Mouse (Mus musculus): ENCODE results near the gene Actn2. TPM values are rescaled to one million over a fixed set of nuclear protein-coding genes. Genes with fewer than 3 reads are reported as not detected.

Gene Actn2
- polyA plus RNA-seq, 1 experiment = not detected

DNA sequence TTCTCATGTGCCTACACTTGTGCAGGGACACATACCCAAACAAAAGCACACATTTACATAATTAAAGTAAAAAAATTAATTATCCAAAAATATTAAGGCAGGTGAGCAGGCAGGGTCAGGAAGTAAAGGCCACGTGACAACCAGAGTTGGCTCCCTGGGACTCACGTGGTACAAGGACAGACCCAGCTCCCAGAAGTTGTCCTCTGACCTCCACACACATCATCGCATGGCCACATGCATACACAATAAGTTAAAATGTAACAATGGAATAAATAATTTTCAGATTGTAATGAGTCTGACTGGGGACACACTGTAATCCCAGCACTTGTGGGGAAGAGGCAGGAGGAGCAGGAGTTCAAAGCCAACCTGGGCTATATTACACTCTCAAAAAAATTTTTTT, 72.6 kb downstream of the Actn2 start:
- Histone ChIP-seq H3K4me1 (ENCODE audit: control insufficient read depth, insufficient read depth, low read length) (peaks cover 18% of the 10 kb centered on the region), H3K4me3 (ENCODE audit: insufficient read depth, low read length) (no peak overlapping the region), H3K27ac (ENCODE audit: insufficient read depth, low read depth, low read length) (no peak overlapping the region)
- no peak for TF ChIP-seq CTCF (IDR thresholded peaks at IDR 0.05; ENCODE audit: low read depth, low read length)
- TF ChIP-seq POLR2A (IDR thresholded peaks at IDR 0.05; ENCODE audit: borderline replicate concordance, low read depth, low read length) = no peak

GRCm38 (mm10) chr13:12267097-12267496, 73.5 kb downstream of the Actn2 start:
- Histone ChIP-seq H3K27ac (ENCODE audit: insufficient read depth, low read depth, low read length) (no peak overlapping the region), H3K4me1 (ENCODE audit: control insufficient read depth, insufficient read depth, low read length) (peaks cover 19% of the 10 kb centered on the region), H3K4me3 (ENCODE audit: insufficient read depth, low read length) (no peak overlapping the region)
- TF ChIP-seq POLR2A (IDR thresholded peaks at IDR 0.05; ENCODE audit: borderline replicate concordance, low read depth, low read length) (no peak), CTCF (IDR thresholded peaks at IDR 0.05; ENCODE audit: low read depth, low read length) (no peak)

DNA sequence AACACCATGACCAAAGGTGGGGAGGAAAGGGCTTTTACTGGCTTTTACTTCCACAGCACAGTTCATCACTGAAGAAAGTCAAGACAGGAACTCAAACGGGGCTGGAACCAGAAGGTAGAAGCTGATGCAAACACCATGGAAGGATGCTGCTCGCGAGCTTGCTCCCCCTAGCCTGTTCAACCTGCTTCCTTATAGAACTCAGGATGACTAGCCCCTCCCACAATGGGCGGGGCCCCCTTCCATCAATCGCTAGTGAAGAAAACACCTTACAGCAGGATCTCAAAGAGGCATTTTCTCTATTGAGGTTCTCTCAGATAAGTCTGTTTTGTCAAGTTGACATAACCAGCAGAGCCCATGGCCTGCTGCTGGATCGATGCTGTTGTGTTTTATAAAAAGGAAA, 76.6 kb downstream of the Actn2 start:
- Histone ChIP-seq H3K4me3 (ENCODE audit: insufficient read depth, low read length) (no peak overlapping the region), H3K27ac (ENCODE audit: insufficient read depth, low read depth, low read length) (no peak overlapping the region), H3K4me1 (ENCODE audit: control insufficient read depth, insufficient read depth, low read length) (peaks cover 19% of the 10 kb centered on the region)
- TF ChIP-seq CTCF (IDR thresholded peaks at IDR 0.05; ENCODE audit: low read depth, low read length) = no peak
- no peak for TF ChIP-seq POLR2A (IDR thresholded peaks at IDR 0.05; ENCODE audit: borderline replicate concordance, low read depth, low read length)

- Histone ChIP-seq H3K27ac (ENCODE audit: insufficient read depth, low read depth, low read length) (no peak overlapping the region), H3K4me1 (ENCODE audit: control insufficient read depth, insufficient read depth, low read length) (peaks cover 19% of the 10 kb centered on the region), H3K4me3 (ENCODE audit: insufficient read depth, low read length) (no peak overlapping the region)
- TF ChIP-seq POLR2A (IDR thresholded peaks at IDR 0.05; ENCODE audit: borderline replicate concordance, low read depth, low read length) = no peak
- no peak for TF ChIP-seq CTCF (IDR thresholded peaks at IDR 0.05; ENCODE audit: low read depth, low read length)
Observed at GRCm38 (mm10) chr13:12261505-12261904, 79.1 kb downstream of the Actn2 start.

- peak within 1 kb of the TSS; percentile 77 for H3K27ac ChIP-seq (ENCODE audit: insufficient read depth, low read depth, low read length)
- TF ChIP-seq CTCF (IDR thresholded peaks at IDR 0.05; ENCODE audit: low read depth, low read length) (no peak), POLR2A (IDR thresholded peaks at IDR 0.05; ENCODE audit: borderline replicate concordance, low read depth, low read length) (peak; percentile 96)
- H3K4me3 ChIP-seq (ENCODE audit: insufficient read depth, low read length) = peak within 1 kb of the TSS; percentile 82
- H3K4me1 ChIP-seq (ENCODE audit: control insufficient read depth, insufficient read depth, low read length) = peaks cover 17% of the 10 kb centered on the region
Observed at GRCm38 (mm10) chr13:12257391-12258380, 82.9 kb downstream of the Actn2 start, which contains the start of gene Mtr. Gene Mtr, minus strand, starts transcription at chr13:12258113.

- peak overlapping the region; percentile 77 for H3K27ac ChIP-seq (ENCODE audit: insufficient read depth, low read depth, low read length)
Observed at GRCm38 (mm10) chr13:12256871-12257390, 83.6 kb downstream of the Actn2 start.

GRCm38 (mm10) chr13:12255911-12256705, 84.5 kb downstream of the Actn2 start:
- H3K27ac ChIP-seq (ENCODE audit: insufficient read depth, low read depth, low read length) = peak overlapping the region; percentile 90
- H3K4me1 ChIP-seq (ENCODE audit: control insufficient read depth, insufficient read depth, low read length) = peaks cover 25% of the 10 kb centered on the region
- TF ChIP-seq POLR2A (IDR thresholded peaks at IDR 0.05; ENCODE audit: borderline replicate concordance, low read depth, low read length) (no peak), CTCF (IDR thresholded peaks at IDR 0.05; ENCODE audit: low read depth, low read length) (no peak)
- H3K4me3 ChIP-seq (ENCODE audit: insufficient read depth, low read length) = peak overlapping the region; percentile 82

More at GRCm38 (mm10) chr13:12256871-12257390, 83.6 kb downstream of the Actn2 start:
- H3K4me1 ChIP-seq (ENCODE audit: control insufficient read depth, insufficient read depth, low read length) = peaks cover 21% of the 10 kb centered on the region
- TF ChIP-seq POLR2A (IDR thresholded peaks at IDR 0.05; ENCODE audit: borderline replicate concordance, low read depth, low read length) (no peak), CTCF (IDR thresholded peaks at IDR 0.05; ENCODE audit: low read depth, low read length) (no peak)
- H3K4me3 ChIP-seq (ENCODE audit: insufficient read depth, low read length) = peak overlapping the region; percentile 82

GRCm38 (mm10) chr13:12250496-12250895, 90.1 kb downstream of the Actn2 start:
- H3K27ac ChIP-seq (ENCODE audit: insufficient read depth, low read depth, low read length) = no peak overlapping the region
- TF ChIP-seq POLR2A (IDR thresholded peaks at IDR 0.05; ENCODE audit: borderline replicate concordance, low read depth, low read length) (no peak), CTCF (IDR thresholded peaks at IDR 0.05; ENCODE audit: low read depth, low read length) (no peak)
- H3K4me1 ChIP-seq (ENCODE audit: control insufficient read depth, insufficient read depth, low read length) = peaks cover 21% of the 10 kb centered on the region
- no peak overlapping the region for H3K4me3 ChIP-seq (ENCODE audit: insufficient read depth, low read length)

GRCm38 (mm10) chr13:12249195-12249898, 91.2 kb downstream of the Actn2 start:
- TF ChIP-seq POLR2A (IDR thresholded peaks at IDR 0.05; ENCODE audit: borderline replicate concordance, low read depth, low read length) (no peak), CTCF (IDR thresholded peaks at IDR 0.05; ENCODE audit: low read depth, low read length) (no peak)
- H3K4me1 ChIP-seq (ENCODE audit: control insufficient read depth, insufficient read depth, low read length) = peaks cover 14% of the 10 kb centered on the region

More at GRCm38 (mm10) chr13:12249195-12249898, 91.2 kb downstream of the Actn2 start:
- H3K27ac ChIP-seq (ENCODE audit: insufficient read depth, low read depth, low read length) = no peak overlapping the region
- H3K4me3 ChIP-seq (ENCODE audit: insufficient read depth, low read length) = no peak overlapping the region
